Mouse (Mus musculus): ENCODE measurements around the gene Diaph2. TPM values are rescaled to one million over a fixed set of nuclear protein-coding genes. Genes with fewer than 3 reads are reported as not detected.

Gene Diaph2
- polyA plus RNA-seq, 1 experiment from 2014 or later, result 2.3 TPM

- no peak for TF ChIP-seq CTCF (IDR thresholded peaks at IDR 0.05; ENCODE audit: low read depth)
- H3K4me3 ChIP-seq (ENCODE audit: low read depth, low read length), result no peak overlapping the region
- no peaks in the 10 kb centered on the region for H3K9me3 ChIP-seq (ENCODE audit: control insufficient read depth)
- H3K4me1 ChIP-seq (replicated peaks; ENCODE audit: control insufficient read depth, insufficient read depth, low read length), result no peaks in the 10 kb centered on the region
- 77% methylated on average over 4 of the region's 4 CpGs for WGBS
- H3K27ac ChIP-seq (ENCODE audit: low read depth, low read length), result no peak overlapping the region
- no peak for ATAC-seq
- H3K36me3 ChIP-seq (ENCODE audit: control insufficient read depth, insufficient read depth), result no peaks in the 10 kb centered on the region
- H3K27me3 ChIP-seq (replicated peaks; ENCODE audit: control insufficient read depth, insufficient read depth, low read length), result no peaks in the 10 kb centered on the region
- H3K9ac ChIP-seq (ENCODE audit: low read depth, low read length), result no peak overlapping the region
- no peak overlapping the region for H3K4me2 ChIP-seq (replicated peaks; ENCODE audit: low read depth)
These were observed 463.2 kb downstream of the Diaph2 start for GRCm38 (mm10) chrX:130212759-130213158.

GRCm38 (mm10) chrX:130230045-130230444 is 480.5 kb downstream of the Diaph2 start:
- Histone ChIP-seq H3K27me3 (replicated peaks; ENCODE audit: control insufficient read depth, insufficient read depth, low read length) (no peaks in the 10 kb centered on the region), H3K4me3 (ENCODE audit: low read depth, low read length) (no peak overlapping the region), H3K9me3 (ENCODE audit: control insufficient read depth) (no peaks in the 10 kb centered on the region), H3K4me1 (replicated peaks; ENCODE audit: control insufficient read depth, insufficient read depth, low read length) (no peaks in the 10 kb centered on the region), H3K27ac (ENCODE audit: low read depth, low read length) (no peak overlapping the region), H3K36me3 (ENCODE audit: control insufficient read depth, insufficient read depth) (no peaks in the 10 kb centered on the region), H3K4me2 (replicated peaks; ENCODE audit: low read depth) (no peak overlapping the region), H3K9ac (ENCODE audit: low read depth, low read length) (no peak overlapping the region)
- no peak for TF ChIP-seq CTCF (IDR thresholded peaks at IDR 0.05; ENCODE audit: low read depth)
- no peak for ATAC-seq
- 79% methylated on average over 1 of the region's 1 CpGs for WGBS

GRCm38 (mm10) chrX:130235167-130235566 is 485.6 kb downstream of the Diaph2 start:
- Histone ChIP-seq H3K4me1 (replicated peaks; ENCODE audit: control insufficient read depth, insufficient read depth, low read length) (no peaks in the 10 kb centered on the region), H3K9ac (ENCODE audit: low read depth, low read length) (no peak overlapping the region), H3K9me3 (ENCODE audit: control insufficient read depth) (no peaks in the 10 kb centered on the region), H3K4me3 (ENCODE audit: low read depth, low read length) (no peak overlapping the region), H3K4me2 (replicated peaks; ENCODE audit: low read depth) (no peak overlapping the region), H3K27ac (ENCODE audit: low read depth, low read length) (no peak overlapping the region), H3K27me3 (replicated peaks; ENCODE audit: control insufficient read depth, insufficient read depth, low read length) (no peaks in the 10 kb centered on the region), H3K36me3 (ENCODE audit: control insufficient read depth, insufficient read depth) (no peaks in the 10 kb centered on the region)
- ATAC-seq, result no peak
- WGBS, result 75% methylated on average over 1 of the region's 1 CpGs
- TF ChIP-seq CTCF (IDR thresholded peaks at IDR 0.05; ENCODE audit: low read depth), result no peak

GRCm38 (mm10) chrX:130246652-130247051 is 497.1 kb downstream of the Diaph2 start:
- Histone ChIP-seq H3K4me1 (replicated peaks; ENCODE audit: control insufficient read depth, insufficient read depth, low read length) (no peaks in the 10 kb centered on the region), H3K9me3 (ENCODE audit: control insufficient read depth) (no peaks in the 10 kb centered on the region), H3K27ac (ENCODE audit: low read depth, low read length) (no peak overlapping the region), H3K36me3 (ENCODE audit: control insufficient read depth, insufficient read depth) (no peaks in the 10 kb centered on the region), H3K27me3 (replicated peaks; ENCODE audit: control insufficient read depth, insufficient read depth, low read length) (no peaks in the 10 kb centered on the region), H3K4me3 (ENCODE audit: low read depth, low read length) (no peak overlapping the region), H3K9ac (ENCODE audit: low read depth, low read length) (no peak overlapping the region), H3K4me2 (replicated peaks; ENCODE audit: low read depth) (no peak overlapping the region)
- WGBS, result 83% methylated on average over 1 of the region's 1 CpGs
- no peak for TF ChIP-seq CTCF (IDR thresholded peaks at IDR 0.05; ENCODE audit: low read depth)
- no peak for ATAC-seq

GRCm38 (mm10) chrX:130253664-130254063 is 504.1 kb downstream of the Diaph2 start:
- ATAC-seq, result no peak
- Histone ChIP-seq H3K9me3 (ENCODE audit: control insufficient read depth) (no peaks in the 10 kb centered on the region), H3K27ac (ENCODE audit: low read depth, low read length) (no peak overlapping the region), H3K36me3 (ENCODE audit: control insufficient read depth, insufficient read depth) (no peaks in the 10 kb centered on the region), H3K9ac (ENCODE audit: low read depth, low read length) (no peak overlapping the region), H3K4me1 (replicated peaks; ENCODE audit: control insufficient read depth, insufficient read depth, low read length) (no peaks in the 10 kb centered on the region), H3K4me3 (ENCODE audit: low read depth, low read length) (no peak overlapping the region), H3K4me2 (replicated peaks; ENCODE audit: low read depth) (no peak overlapping the region), H3K27me3 (replicated peaks; ENCODE audit: control insufficient read depth, insufficient read depth, low read length) (no peaks in the 10 kb centered on the region)
- WGBS, result 91% methylated on average over 4 of the region's 4 CpGs
- TF ChIP-seq CTCF (IDR thresholded peaks at IDR 0.05; ENCODE audit: low read depth), result no peak

- no peak for ATAC-seq
- no peaks in the 10 kb centered on the region for H3K9me3 ChIP-seq (ENCODE audit: control insufficient read depth)
- no peaks in the 10 kb centered on the region for H3K27me3 ChIP-seq (replicated peaks; ENCODE audit: control insufficient read depth, insufficient read depth, low read length)
- H3K4me3 ChIP-seq (ENCODE audit: low read depth, low read length), result no peak overlapping the region
- H3K27ac ChIP-seq (ENCODE audit: low read depth, low read length), result no peak overlapping the region
- no peaks in the 10 kb centered on the region for H3K4me1 ChIP-seq (replicated peaks; ENCODE audit: control insufficient read depth, insufficient read depth, low read length)
- H3K9ac ChIP-seq (ENCODE audit: low read depth, low read length), result no peak overlapping the region
- TF ChIP-seq CTCF (IDR thresholded peaks at IDR 0.05; ENCODE audit: low read depth), result no peak
- H3K36me3 ChIP-seq (ENCODE audit: control insufficient read depth, insufficient read depth), result no peaks in the 10 kb centered on the region
- no peak overlapping the region for H3K4me2 ChIP-seq (replicated peaks; ENCODE audit: low read depth)
These were observed 516.2 kb downstream of the Diaph2 start for GRCm38 (mm10) chrX:130265707-130266106.

GRCm38 (mm10) chrX:130279144-130279543 is 529.6 kb downstream of the Diaph2 start:
- no peak for TF ChIP-seq CTCF (IDR thresholded peaks at IDR 0.05; ENCODE audit: low read depth)
- no peak for ATAC-seq

More at GRCm38 (mm10) chrX:130279144-130279543, 529.6 kb downstream of the Diaph2 start:
- H3K4me2 ChIP-seq (replicated peaks; ENCODE audit: low read depth), result no peak overlapping the region
- no peaks in the 10 kb centered on the region for H3K27me3 ChIP-seq (replicated peaks; ENCODE audit: control insufficient read depth, insufficient read depth, low read length)
- H3K4me1 ChIP-seq (replicated peaks; ENCODE audit: control insufficient read depth, insufficient read depth, low read length), result no peaks in the 10 kb centered on the region
- H3K36me3 ChIP-seq (ENCODE audit: control insufficient read depth, insufficient read depth), result no peaks in the 10 kb centered on the region
- no peak overlapping the region for H3K4me3 ChIP-seq (ENCODE audit: low read depth, low read length)
- H3K9ac ChIP-seq (ENCODE audit: low read depth, low read length), result no peak overlapping the region
- H3K9me3 ChIP-seq (ENCODE audit: control insufficient read depth), result no peaks in the 10 kb centered on the region
- 84% methylated on average over 4 of the region's 4 CpGs for WGBS
- H3K27ac ChIP-seq (ENCODE audit: low read depth, low read length), result no peak overlapping the region

All from intestine, postnatal 0 days (tissue).